Mouse (Mus musculus) urinary bladder, adult 18-20 months (tissue): ENCODE data around the gene Mblac1.
"Not testable (repeated sequence)": the region's sequence is repeated elsewhere in the genome, so short reads cannot be mapped to it uniquely, and the experiment has no call there.

ENCODE experiments used
- DNase-seq, 2 experiments: peaks; one replicate each; pipeline ENCODE4 v3.0.0; 2022; ENCODE audit warnings: low spot score in 2 of 2, mixed read lengths in 2 of 2

The Mblac1 gene

DNA sequence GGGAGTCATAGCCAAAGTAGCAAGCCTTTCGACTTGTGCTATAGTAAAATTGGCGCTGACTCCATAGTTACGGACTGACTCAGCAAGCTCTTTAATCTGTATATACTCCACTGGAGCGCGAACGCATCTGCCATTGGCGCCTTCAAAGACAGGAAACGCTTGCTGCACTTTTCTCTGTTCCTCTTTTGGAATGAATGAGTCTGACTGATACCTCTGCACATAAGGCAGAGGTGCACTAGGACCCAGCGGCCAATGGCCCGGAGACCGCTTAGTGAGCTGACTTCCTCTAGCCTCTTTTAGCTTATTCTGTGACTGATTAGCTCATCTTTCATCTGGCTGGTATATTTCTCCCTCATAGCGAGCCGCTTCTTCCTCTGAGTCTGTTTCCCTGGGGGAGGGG, 22.5 kb downstream of the Mblac1 start:
- not testable (repeated sequence) for DNase-seq

DNA sequence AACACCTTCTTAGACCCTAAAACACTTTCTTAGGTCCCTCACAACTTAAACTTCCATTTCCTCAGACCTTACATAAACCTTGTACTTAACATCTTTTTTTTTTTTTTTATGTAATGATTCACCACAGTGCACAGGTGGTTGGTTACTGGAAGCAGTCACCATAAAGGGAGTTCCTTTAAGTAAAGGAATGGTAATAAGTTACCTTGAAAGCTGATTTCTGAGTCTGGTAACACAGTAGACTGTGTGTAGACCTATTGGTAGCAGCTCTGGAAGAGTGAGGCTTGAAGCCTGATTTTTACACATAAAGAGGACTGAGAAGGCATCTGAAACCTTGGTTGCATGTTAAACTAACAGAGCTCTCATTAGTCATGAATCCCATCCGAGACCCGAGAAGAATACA, 25.8 kb downstream of the Mblac1 start:
- DNase-seq, result no peak

DNA sequence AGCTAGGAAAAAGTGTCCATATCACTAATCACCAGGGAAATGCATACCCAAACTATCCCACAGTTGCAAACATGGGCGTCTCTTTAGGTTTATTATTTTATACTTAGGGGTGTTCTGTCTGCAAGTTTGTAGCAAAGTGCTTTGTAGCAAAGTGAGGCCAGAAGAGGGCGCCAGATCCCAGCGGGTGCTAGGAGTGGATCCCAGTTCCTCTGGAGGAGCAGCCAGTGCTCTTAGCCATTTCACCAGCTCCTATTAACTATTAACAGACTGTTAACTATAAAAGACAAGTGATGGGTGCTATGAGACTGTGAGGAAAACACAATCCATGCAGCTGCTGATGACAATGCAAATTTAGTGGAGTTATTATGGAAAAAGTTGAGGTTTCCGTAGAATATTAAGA, 28.0 kb downstream of the Mblac1 start:
- peak; percentile 71 to 87 for DNase-seq

DNA sequence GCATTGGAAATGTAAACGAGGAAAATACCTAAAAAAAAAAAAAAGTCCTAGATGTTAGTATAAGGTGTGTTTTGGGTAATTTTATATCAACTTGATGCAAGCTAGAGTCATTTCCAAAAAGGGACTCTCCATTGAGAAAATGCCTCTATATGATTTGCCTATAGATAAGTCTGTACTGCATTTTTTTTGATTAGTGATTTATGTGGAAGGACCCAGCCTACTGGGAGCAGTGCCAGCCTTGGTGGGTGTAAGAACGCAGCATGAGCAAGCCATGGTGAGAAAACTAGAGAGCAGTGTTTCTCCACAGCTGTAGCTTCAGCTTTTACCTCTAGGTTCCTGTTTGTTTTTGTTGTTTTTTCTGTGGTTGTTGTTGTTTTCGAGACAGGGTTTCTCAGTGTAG, 29.2 kb downstream of the Mblac1 start:
- no peak for DNase-seq

DNA sequence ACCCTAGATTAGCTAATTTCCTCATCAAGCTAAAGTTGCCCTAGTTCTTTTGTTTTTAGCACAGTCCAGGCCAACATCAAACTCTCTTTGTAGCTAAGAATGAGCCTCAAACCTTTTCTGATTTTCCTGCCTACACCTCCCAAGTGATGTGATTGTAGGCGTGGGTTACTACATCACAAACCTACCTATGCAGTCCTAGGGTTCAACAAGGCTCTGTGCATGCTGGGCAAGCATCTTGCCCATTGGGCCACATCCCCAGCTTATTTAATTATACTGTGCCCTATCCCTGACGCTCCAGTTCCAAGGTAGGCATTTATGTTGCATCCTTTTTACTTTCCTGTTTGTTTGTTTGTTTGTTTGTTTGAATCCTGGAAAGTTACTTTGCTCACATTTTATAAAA, 31.6 kb downstream of the Mblac1 start, which contains the start of gene Nxpe5:
Nxpe5 (plus strand) TSS at position 199 of the 400 bp plus-strand sequence.
- DNase-seq, result no peak

DNA sequence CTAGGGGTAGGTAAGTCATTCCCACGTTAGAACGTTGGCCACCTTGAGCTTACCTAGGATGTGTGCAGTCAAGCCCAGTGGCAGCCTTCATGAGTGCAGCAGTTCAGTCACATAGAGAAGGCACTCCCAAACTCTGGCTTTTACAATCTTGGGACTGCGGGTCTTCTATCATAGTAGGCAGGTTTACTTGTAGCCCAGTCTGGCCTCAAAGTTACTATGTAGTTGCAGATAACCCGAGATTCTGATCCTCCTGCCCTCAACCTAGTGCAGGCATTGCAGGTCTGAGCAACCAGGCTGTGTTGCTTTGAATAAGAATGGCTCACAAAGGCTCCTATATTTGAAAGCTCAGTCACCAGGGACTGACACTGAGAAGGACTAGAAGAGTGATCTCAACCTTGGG, 32.4 kb downstream of the Mblac1 start:
- DNase-seq, result no peak

DNA sequence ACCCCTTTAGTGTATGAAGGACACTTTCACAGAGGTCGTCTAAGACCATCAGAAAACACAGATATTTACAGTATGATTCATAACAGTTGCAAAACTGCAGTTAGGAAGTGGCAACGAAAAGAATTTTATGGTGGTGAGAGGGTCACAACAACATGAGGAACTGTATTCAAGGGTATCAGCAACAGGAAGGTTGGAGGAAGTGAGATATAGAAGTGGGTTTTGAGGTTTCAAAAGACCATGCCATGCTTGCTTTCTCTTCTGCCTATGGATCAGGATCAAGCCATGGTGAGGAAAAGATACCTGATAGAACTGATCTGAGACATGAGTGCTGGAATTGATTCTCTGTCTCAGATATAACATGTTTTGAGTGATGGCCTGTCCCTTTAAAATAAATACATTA, 33.3 kb downstream of the Mblac1 start:
- DNase-seq, result no peak

DNA sequence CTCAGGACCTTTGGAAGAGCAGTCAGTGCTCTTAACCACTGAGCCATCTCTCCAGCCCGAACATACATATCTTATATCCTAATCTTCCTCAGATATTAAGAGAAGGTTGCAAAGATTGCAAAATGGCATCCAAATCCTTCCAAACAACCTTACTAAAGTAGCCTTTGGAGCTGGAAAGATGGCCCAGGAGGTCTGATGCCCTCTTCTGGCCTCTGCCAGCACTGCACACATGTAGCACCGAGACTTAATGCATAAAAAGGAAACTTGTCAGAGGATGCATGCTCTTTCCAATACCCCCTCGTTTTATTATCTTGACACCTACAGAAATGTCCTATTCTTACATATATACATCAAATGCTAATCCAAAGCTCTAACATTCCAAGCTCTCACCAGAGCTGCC, 33.9 kb downstream of the Mblac1 start:
- DNase-seq, result no peak

DNA sequence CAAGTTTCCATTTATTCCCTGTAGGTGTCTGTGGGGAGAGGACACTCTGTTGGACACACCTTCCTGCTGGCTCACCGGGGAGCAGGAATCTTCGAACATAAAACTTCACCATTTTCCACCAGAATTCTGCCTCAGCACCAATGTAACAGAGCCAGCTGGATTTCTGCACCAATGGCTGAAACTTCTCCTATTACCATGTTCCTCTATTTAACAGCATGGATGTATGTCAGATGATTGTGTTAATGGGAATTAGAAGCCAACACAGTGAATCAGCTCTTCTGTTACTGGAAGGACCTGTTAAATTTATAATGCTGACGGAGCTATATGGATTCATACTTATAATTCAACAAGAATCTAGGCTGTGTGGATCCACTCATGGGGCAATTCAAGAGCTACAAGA, 35.4 kb downstream of the Mblac1 start:
- DNase-seq, result no peak

DNA sequence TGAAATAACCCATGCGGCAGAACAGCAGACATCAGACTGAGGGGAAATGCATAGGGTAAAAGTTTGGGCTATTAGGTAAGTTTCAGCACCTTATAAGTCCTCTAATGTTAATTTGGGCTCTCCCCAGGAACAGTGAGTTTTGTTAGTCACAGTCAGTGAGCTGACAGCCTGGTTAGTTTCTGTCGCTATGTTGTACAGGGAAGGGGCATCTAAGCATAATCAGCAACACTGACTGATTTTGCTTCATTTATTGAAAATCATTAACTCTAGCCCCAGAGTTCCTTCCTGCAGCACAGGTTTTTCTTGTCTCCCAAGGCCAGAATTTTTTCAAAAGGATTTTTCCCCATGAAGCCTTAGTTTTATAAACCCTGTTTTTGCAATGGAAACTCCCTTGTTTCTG, 39.7 kb downstream of the Mblac1 start:
- no peak for DNase-seq

DNA sequence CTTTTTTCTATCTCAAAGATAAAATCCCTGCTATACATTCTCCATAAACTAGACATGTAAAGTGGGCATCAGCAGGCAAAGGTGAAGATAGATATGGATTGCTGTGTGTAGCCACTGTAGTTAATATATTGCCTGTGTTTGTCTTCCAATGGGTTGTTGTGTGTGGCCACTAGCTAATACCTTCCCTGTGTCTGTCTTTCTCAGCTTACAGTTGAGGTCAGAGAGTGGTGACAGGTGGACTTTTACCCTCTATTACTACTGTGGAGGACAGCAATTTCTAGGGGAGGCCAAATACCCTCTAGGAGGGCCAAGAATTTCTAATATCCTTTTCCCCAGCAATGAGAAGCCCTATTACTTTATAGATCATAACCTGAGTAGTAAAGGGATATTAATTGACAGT, 40.1 kb downstream of the Mblac1 start:
- DNase-seq, result no peak

DNA sequence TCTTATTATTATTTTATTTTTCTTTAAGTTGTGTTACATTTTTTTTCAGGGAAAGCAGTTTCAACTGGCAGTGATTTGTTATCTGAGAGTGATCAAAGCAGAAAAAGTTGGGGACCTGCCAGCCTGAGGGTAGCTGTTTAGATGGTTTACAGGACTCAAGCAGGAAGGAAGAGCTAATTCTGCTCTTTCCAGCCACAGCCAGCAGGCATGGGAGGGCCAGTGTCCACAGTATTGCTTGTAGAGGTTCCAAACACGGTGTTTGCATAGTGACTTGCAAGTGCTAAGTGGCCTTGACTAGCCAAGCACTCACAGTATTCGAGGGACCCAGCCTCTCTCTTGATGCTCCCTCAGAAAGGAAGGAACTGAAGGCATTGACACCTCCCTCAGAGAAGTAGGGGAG, 47.4 kb downstream of the Mblac1 start:
- DNase-seq, result no peak
